Mouse (Mus musculus): ENCODE measurements around the gene Htr6.

- TF ChIP-seq CTCF (IDR thresholded peaks at IDR 0.05; ENCODE audit: borderline replicate concordance, insufficient read depth, low read length), result no peak
- no peak for TF ChIP-seq POLR2A (IDR thresholded peaks at IDR 0.05; ENCODE audit: low read depth, low read length)
Measured at GRCm38 (mm10) chr4:139048518-139048917, 26.9 kb downstream of the Htr6 start.

All from embryonic fibroblast, embryonic 13.5 days (primary cell).